Mouse (Mus musculus): ENCODE results near the gene Erbb3.

- TF ChIP-seq CTCF (IDR thresholded peaks at IDR 0.05; ENCODE audit: control insufficient read depth, insufficient read depth, insufficient replicate concordance, low read depth, low read length) (no peak), POLR2A (IDR thresholded peaks at IDR 0.05; ENCODE audit: control insufficient read depth, low read depth, low read length) (no peak)
Measured at GRCm38 (mm10) chr10:128584386-128584785, 5.1 kb downstream of the Erbb3 start.

Data from testis, adult 2 months (tissue).